Mouse (Mus musculus) liver, adult 2 months (tissue): ENCODE data around the gene Lhx5.

Experiments
- CTCF ChIP-seq: fragments of 200-500 bp; IDR thresholded peaks from 2 replicates; pipeline ENCODE4 v1.5.1; 2011; ENCODE audit warnings: low read depth, low read length, control low read depth
- POLR2A ChIP-seq: fragments of 200-500 bp; IDR thresholded peaks from 2 replicates; pipeline ENCODE4 v1.6.1; 2011; ENCODE audit warnings: low read length, control low read depth; ENCODE audit not compliant: insufficient read depth; ENCODE audit errors: extremely low read depth

DNA sequence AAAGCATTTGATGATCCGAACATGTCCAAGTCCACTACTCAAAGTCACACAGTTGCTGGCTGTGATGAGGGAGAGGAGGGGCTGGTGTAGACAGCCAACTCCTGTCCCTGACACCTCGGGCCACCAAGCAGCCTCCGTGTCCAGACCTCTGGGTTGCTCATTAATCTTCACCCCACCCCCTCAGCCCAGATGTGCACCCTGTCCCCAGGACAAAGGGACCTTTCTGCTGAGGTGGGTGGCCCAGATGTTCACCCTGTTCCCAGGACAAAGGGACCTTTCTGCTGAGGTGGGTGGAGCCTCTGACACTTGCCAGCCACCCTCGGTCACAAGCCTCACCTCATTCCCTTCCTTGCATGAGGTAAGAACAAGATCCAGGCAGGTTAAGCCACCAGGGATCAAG, 40.0 kb downstream of the Lhx5 start:
- TF ChIP-seq CTCF = no peak
- TF ChIP-seq POLR2A = no peak
